Mouse (Mus musculus): Measurements from ENCODE around the gene Pcyt1a.

- TF ChIP-seq E2F4 (IDR thresholded peaks at IDR 0.05; ENCODE audit: insufficient read depth) (no peak), USF1 (IDR thresholded peaks at IDR 0.05; ENCODE audit: low read depth) (no peak), MYOG (IDR thresholded peaks at IDR 0.05; ENCODE audit: control insufficient read depth in 1 of 3, insufficient read depth in 1 of 3, insufficient read length in 2 of 3, low read depth in 2 of 3) (no peak), POLR2AphosphoS2 (IDR thresholded peaks at IDR 0.05; ENCODE audit: insufficient read length, low read depth) (no peak), SRF (IDR thresholded peaks at IDR 0.05; ENCODE audit: control insufficient read depth, insufficient read length, low read depth) (no peak), POLR2A (IDR thresholded peaks at IDR 0.05; ENCODE audit: insufficient read length, low read depth) (no peak), MYOD1 (IDR thresholded peaks at IDR 0.05; ENCODE audit: control insufficient read depth in 1 of 3, insufficient read length in 2 of 3, low read depth in 2 of 3) (no peak), REST (IDR thresholded peaks at IDR 0.05; ENCODE audit: insufficient read depth, insufficient read length) (no peak)
These were observed 48.7 kb downstream of the Pcyt1a start for GRCm38 (mm10) chr16:32479415-32479814.
